ENCODE assay signal across 9 mouse cellular contexts in genomic region chr14:57534961-57535360, GRCm38 (mm10). TPM values are rescaled to one million over a fixed set of nuclear protein-coding genes. Genes with fewer than 3 reads are reported as not detected.
A peak's percentile ranks its signal among the peaks of the same experiment; 100 is the strongest.
DNase-seq lines count a peak whose midpoint lies in the region; ATAC-seq and TF ChIP-seq lines count a peak whose summit lies in the region.
"Had no signal": no experiment of that assay in that cellular context is flagged by ENCODE, and none has a peak within 500 bp of the region (broad histone marks: within the 10 kb centered on the region; RNA-seq: fewer than 3 reads in every experiment).

No protein-coding gene starts in this region.

- TF ChIP-seq POLR2A in thymus, adult 2 months (IDR thresholded peaks at IDR 0.05; ENCODE audit: control insufficient read depth, extremely low read depth, insufficient read depth, low read length, poor library complexity): no peak

- TF ChIP-seq CTCF in left cerebral cortex, adult 2 months (IDR thresholded peaks at IDR 0.05): no peak
- TF ChIP-seq CTCF in kidney, postnatal 0 days (IDR thresholded peaks at IDR 0.05; ENCODE audit: low read depth): no peak
- no peak for TF ChIP-seq CTCF in thymus, adult 2 months (IDR thresholded peaks at IDR 0.05; ENCODE audit: borderline replicate concordance, control insufficient read depth, extremely low read depth, insufficient read depth, low read length, poor library complexity)

- no peak overlapping the region for H3K9ac ChIP-seq in kidney, postnatal 0 days (ENCODE audit: low read depth, low read length)
- no peak overlapping the region for H3K9ac ChIP-seq in stomach, embryonic 14.5 days (replicated peaks; ENCODE audit: low read depth, low read length)

- 0 out of 2 replicates have a peak, but pooled peaks cover 4% of the 10 kb centered on the region for H3K4me1 ChIP-seq in kidney, postnatal 0 days (replicated peaks; ENCODE audit: insufficient read depth, low read length)
- H3K4me1 ChIP-seq in stomach, embryonic 14.5 days (ENCODE audit: control insufficient read depth, insufficient read depth, low read length): peaks cover 27% of the 10 kb centered on the region; the same call in 1 of the 2 replicates
- 0 out of 2 replicates have a peak, but pooled peaks cover 3% of the 10 kb centered on the region for H3K4me1 ChIP-seq in thymus, adult 2 months (replicated peaks; ENCODE audit: control insufficient read depth, insufficient read depth, low read length)

- 23% methylated on average over 8 of the region's 8 CpGs for WGBS in kidney, postnatal 0 days
- 14% methylated on average over 8 of the region's 8 CpGs for WGBS in stomach, embryonic 14.5 days
- WGBS in thymus, adult 2 months: 72% methylated on average over 8 of the region's 8 CpGs

- ATAC-seq in kidney, postnatal 0 days (replicated peaks; ENCODE audit: low FRiP score, low read depth): no peak
- ATAC-seq in stomach, embryonic 14.5 days (ENCODE audit: insufficient number of reproducible peaks, insufficient read depth, low FRiP score, low read depth): peak; percentile 30; the same call in 1 of the 2 replicates

- no peak overlapping the region for H3K4me2 ChIP-seq in kidney, postnatal 0 days (ENCODE audit: low read length)
- no peak overlapping the region for H3K4me2 ChIP-seq in stomach, embryonic 14.5 days (replicated peaks; ENCODE audit: low read depth, low read length)

- no peaks in the 10 kb centered on the region for H3K36me3 ChIP-seq in kidney, postnatal 0 days (ENCODE audit: insufficient read depth, low read length)
- H3K36me3 ChIP-seq in stomach, embryonic 14.5 days (ENCODE audit: control insufficient read depth, insufficient read depth, low read length): no peaks in the 10 kb centered on the region
- H3K36me3 ChIP-seq in thymus, adult 2 months (ENCODE audit: control insufficient read depth, insufficient read depth, low read length): no peaks in the 10 kb centered on the region

- H3K4me3 ChIP-seq in left cerebral cortex, adult 2 months: no peak overlapping the region
- no peak overlapping the region for H3K4me3 ChIP-seq in kidney, postnatal 0 days (replicated peaks; ENCODE audit: low read depth, low read length)
- no peak overlapping the region for H3K4me3 ChIP-seq in stomach, embryonic 14.5 days (ENCODE audit: low read depth, low read length)
- H3K4me3 ChIP-seq in thymus, adult 2 months (ENCODE audit: control insufficient read depth, insufficient read depth, low read length): no peak overlapping the region

- H3K9me3 ChIP-seq in kidney, postnatal 0 days (replicated peaks; ENCODE audit: low read length): no peaks in the 10 kb centered on the region
- no peaks in the 10 kb centered on the region for H3K9me3 ChIP-seq in stomach, embryonic 14.5 days (ENCODE audit: control insufficient read depth, low read depth, low read length)

- no peaks in the 10 kb centered on the region for H3K27me3 ChIP-seq in kidney, postnatal 0 days (ENCODE audit: insufficient read depth, low read length)
- H3K27me3 ChIP-seq in stomach, embryonic 14.5 days (ENCODE audit: control insufficient read depth, insufficient read depth, low read length): 0 out of 2 replicates have a peak, but pooled peaks cover 2% of the 10 kb centered on the region
- H3K27me3 ChIP-seq in thymus, adult 2 months (ENCODE audit: control insufficient read depth, insufficient read depth, low read length): no peaks in the 10 kb centered on the region
- H3K27me3 ChIP-seq: Patski had no signal

- no peak for DNase-seq in left cerebral cortex, adult 2 months (ENCODE audit: extremely low spot score in 1 of 2, low spot score in 2 of 2)
- no peak for DNase-seq in left cerebral cortex, postnatal 36 days (ENCODE audit: low spot score in 2 of 2)
- peak; percentile 63 for DNase-seq in cerebellum, adult 9-10 months
- DNase-seq in heart, adult 8-10 months (ENCODE audit: low spot score): peak; percentile 68
- peak; percentile 64 for DNase-seq in kidney, postnatal 0 days (ENCODE audit: low spot score)
- DNase-seq in thymus, postnatal 4 days: no peak
- no peak for DNase-seq in thymus, adult 2 months

- peak overlapping the region; percentile 51 for H3K27ac ChIP-seq in left cerebral cortex, adult 2 months
- no peak overlapping the region for H3K27ac ChIP-seq in kidney, postnatal 0 days
- peak overlapping the region; percentile 83 for H3K27ac ChIP-seq in stomach, embryonic 14.5 days (ENCODE audit: low read length)
- no peak overlapping the region for H3K27ac ChIP-seq in thymus, adult 2 months (ENCODE audit: control insufficient read depth, insufficient read depth, low read length)

- intact Hi-C loops in left cerebral cortex, adult 2 months (cut with DNase I): loop anchor here (2.0 kb wide), 1 partner anchor 36 kb away; the partner anchor contains the start of gene Eef1akmt1
- intact Hi-C loops in left cerebral cortex, postnatal 36 days (cut with DNase I): loop anchor here (5.0 kb wide), 1 partner anchor 82 kb away; no protein-coding TSS in a partner anchor

RNA-seq across cellular contexts. Expression of gene Il17d, which starts 10.4 kb away (rescaled TPM):
- total RNA-seq in left cerebral cortex, adult 2 months (2021): 10 to 100 TPM; 15.4 to 17.7 TPM
- total RNA-seq in left cerebral cortex, postnatal 36 days (2021): 10 to 100 TPM; 15.0 to 17.1 TPM
- 1 to 10 TPM; 3.3 to 5.0 (median 3.8) TPM for total RNA-seq in heart, adult 8-10 months (2022)
- polyA plus RNA-seq in kidney, postnatal 0 days (2015; fragmentation: Nextera tagmentation; extraction: Ambion mirVana): 2.3 and 3.6 TPM in 2 replicates
- polyA plus RNA-seq in stomach, embryonic 14.5 days (2014; fragmentation: Nextera tagmentation; extraction: Ambion mirVana): 3.4 and 4.4 TPM in 2 replicates
- 3.1 and 4.3 TPM in 2 replicates for polyA plus RNA-seq in thymus, adult 2 months (2012; rRNA removed)

RNA-seq across cellular contexts. Expression of gene Eef1akmt1, which starts 36.5 kb away (rescaled TPM):
- total RNA-seq in left cerebral cortex, adult 2 months (2021): 10 to 100 TPM; 30.7 to 38.0 TPM
- total RNA-seq in left cerebral cortex, postnatal 36 days (2021): 10 to 100 TPM; 33.1 to 38.1 TPM
- total RNA-seq in heart, adult 8-10 months (2022): 10 to 100 TPM; 31.9 to 38.7 (median 35.1) TPM
- polyA plus RNA-seq in kidney, postnatal 0 days (2015; fragmentation: Nextera tagmentation; extraction: Ambion mirVana): 80.6 and 84.4 TPM in 2 replicates
- polyA plus RNA-seq in stomach, embryonic 14.5 days (2014; fragmentation: Nextera tagmentation; extraction: Ambion mirVana): 92.2 and 103 TPM in 2 replicates
- 20.6 and 24.0 TPM in 2 replicates for polyA plus RNA-seq in thymus, adult 2 months (2012; rRNA removed)

Comparison
In these comparisons a context has a peak if more than half of its experiments do, and no peak if none do; other contexts are left out.
1. DNase-seq: peak in cerebellum, adult 9-10 months (single experiment), heart, adult 8-10 months (single experiment) and kidney, postnatal 0 days (single experiment); none in left cerebral cortex, adult 2 months (0 of 2), left cerebral cortex, postnatal 36 days (0 of 2), thymus, postnatal 4 days (single experiment) and thymus, adult 2 months (single experiment).
2. H3K27ac ChIP-seq: peak in left cerebral cortex, adult 2 months (single experiment) and stomach, embryonic 14.5 days (single experiment); none in kidney, postnatal 0 days (single experiment) and thymus, adult 2 months (single experiment).